Mouse (Mus musculus): ENCODE results near the gene Spns3. TPM values are rescaled to one million over a fixed set of nuclear protein-coding genes. Genes with fewer than 3 reads are reported as not detected.

Gene Spns3
- polyA plus RNA-seq (2012; fragmentation: generic; extraction: Trizol) = 0.02 TPM

GRCm38 (mm10) chr11:72550134-72550988 lies at the start of gene Spns3:
TSS of gene Spns3 (minus strand) at chr11:72550506.
- TF ChIP-seq SRF (IDR thresholded peaks at IDR 0.05; ENCODE audit: control insufficient read depth, insufficient read length, low read depth) (no peak), POLR2A (IDR thresholded peaks at IDR 0.05; ENCODE audit: insufficient read length, low read depth) (no peak), E2F4 (IDR thresholded peaks at IDR 0.05; ENCODE audit: insufficient read depth) (no peak), TCF3 (IDR thresholded peaks at IDR 0.05; ENCODE audit: insufficient read length, low read depth) (no peak), CEBPB (IDR thresholded peaks at IDR 0.05; ENCODE audit: insufficient read depth, poor library complexity, severe bottlenecking) (no peak), TCF12 (IDR thresholded peaks at IDR 0.05; ENCODE audit: insufficient read depth, poor library complexity, severe bottlenecking) (no peak), POLR2AphosphoS2 (IDR thresholded peaks at IDR 0.05; ENCODE audit: insufficient read length, low read depth) (no peak)
- Histone ChIP-seq H3K4me2 (ENCODE audit: low read depth) (no peak within 1 kb of the TSS), H3K79me2 (ENCODE audit: control insufficient read depth, insufficient read depth) (no peaks in the 10 kb centered on the region), H3K4me3 (no peak within 1 kb of the TSS), H3K27me3 (ENCODE audit: control insufficient read depth, insufficient read depth, insufficient read length) (peaks cover 56% of the 10 kb centered on the region), H3K36me3 (ENCODE audit: control insufficient read depth, insufficient read depth) (no peaks in the 10 kb centered on the region), H3ac (ENCODE audit: control insufficient read depth, insufficient read length) (no peak within 1 kb of the TSS)

GRCm38 (mm10) chr11:72597780-72598179 lies 47.5 kb upstream of the Spns3 start:
- Histone ChIP-seq H3K4me2 (ENCODE audit: low read depth) (no peak overlapping the region), H3K36me3 (ENCODE audit: control insufficient read depth, insufficient read depth) (no peaks in the 10 kb centered on the region), H3K27me3 (ENCODE audit: control insufficient read depth, insufficient read depth, insufficient read length) (no peaks in the 10 kb centered on the region), H3K4me3 (no peak overlapping the region), H3ac (ENCODE audit: control insufficient read depth, insufficient read length) (no peak overlapping the region), H3K79me2 (ENCODE audit: control insufficient read depth, insufficient read depth) (no peaks in the 10 kb centered on the region)
- no peak for TF ChIP-seq MAX (IDR thresholded peaks at IDR 0.05; ENCODE audit: low read depth)
- TF ChIP-seq E2F4 (IDR thresholded peaks at IDR 0.05; ENCODE audit: insufficient read depth) = no peak
- TF ChIP-seq TCF12 (IDR thresholded peaks at IDR 0.05; ENCODE audit: insufficient read depth, poor library complexity, severe bottlenecking) = no peak
- no peak for TF ChIP-seq MYOD1 (IDR thresholded peaks at IDR 0.05; ENCODE audit: control insufficient read depth in 1 of 3, insufficient read length in 2 of 3, low read depth in 2 of 3)
- no peak for TF ChIP-seq CEBPB (IDR thresholded peaks at IDR 0.05; ENCODE audit: insufficient read depth, poor library complexity, severe bottlenecking)
- TF ChIP-seq USF1 (IDR thresholded peaks at IDR 0.05; ENCODE audit: low read depth) = no peak
- TF ChIP-seq REST (IDR thresholded peaks at IDR 0.05; ENCODE audit: insufficient read depth, insufficient read length) = no peak
- TF ChIP-seq SRF (IDR thresholded peaks at IDR 0.05; ENCODE audit: control insufficient read depth, insufficient read length, low read depth) = no peak

DNA sequence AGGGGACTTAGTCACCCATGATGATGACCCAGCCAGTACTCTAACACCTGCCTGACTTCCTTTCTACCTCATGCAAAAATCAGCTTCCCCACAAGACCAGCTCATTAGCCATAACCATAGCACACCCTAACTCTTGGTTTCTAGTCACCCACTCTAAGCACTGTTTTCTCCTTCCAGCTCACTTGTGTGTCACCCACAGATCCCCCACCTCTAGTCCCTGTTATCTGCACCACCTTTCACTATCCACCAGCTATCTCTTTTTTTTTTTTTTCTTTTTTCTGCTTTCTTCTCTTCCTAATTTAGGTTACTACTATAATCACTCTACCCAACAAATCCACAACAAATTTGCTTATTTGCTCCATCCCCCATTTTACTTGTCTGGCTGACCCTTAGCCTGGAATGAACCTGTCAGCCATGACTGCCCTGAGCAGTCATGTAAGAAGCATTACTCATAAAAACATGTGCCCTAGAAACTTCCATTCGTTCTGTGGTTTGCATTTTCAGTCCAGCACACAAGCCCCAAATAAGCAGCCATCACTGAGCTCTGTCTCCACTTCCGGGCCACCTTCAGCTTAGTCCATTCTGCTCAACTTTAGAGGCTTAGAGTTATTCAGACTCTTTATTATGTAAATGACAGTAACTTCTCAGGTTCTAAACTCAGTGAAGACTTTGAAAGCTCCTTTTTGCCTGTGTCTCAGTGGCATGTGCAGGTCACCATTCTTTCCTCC lies 44.9 kb upstream of the Spns3 start:
- TF ChIP-seq TCF12 (IDR thresholded peaks at IDR 0.05; ENCODE audit: insufficient read depth, poor library complexity, severe bottlenecking) (no peak), MYOD1 (IDR thresholded peaks at IDR 0.05; ENCODE audit: control insufficient read depth in 1 of 3, insufficient read length in 2 of 3, low read depth in 2 of 3) (no peak), POLR2A (IDR thresholded peaks at IDR 0.05; ENCODE audit: insufficient read length, low read depth) (no peak), SRF (IDR thresholded peaks at IDR 0.05; ENCODE audit: control insufficient read depth, insufficient read length, low read depth) (no peak)
- no peaks in the 10 kb centered on the region for H3K36me3 ChIP-seq (ENCODE audit: control insufficient read depth, insufficient read depth)

DNA sequence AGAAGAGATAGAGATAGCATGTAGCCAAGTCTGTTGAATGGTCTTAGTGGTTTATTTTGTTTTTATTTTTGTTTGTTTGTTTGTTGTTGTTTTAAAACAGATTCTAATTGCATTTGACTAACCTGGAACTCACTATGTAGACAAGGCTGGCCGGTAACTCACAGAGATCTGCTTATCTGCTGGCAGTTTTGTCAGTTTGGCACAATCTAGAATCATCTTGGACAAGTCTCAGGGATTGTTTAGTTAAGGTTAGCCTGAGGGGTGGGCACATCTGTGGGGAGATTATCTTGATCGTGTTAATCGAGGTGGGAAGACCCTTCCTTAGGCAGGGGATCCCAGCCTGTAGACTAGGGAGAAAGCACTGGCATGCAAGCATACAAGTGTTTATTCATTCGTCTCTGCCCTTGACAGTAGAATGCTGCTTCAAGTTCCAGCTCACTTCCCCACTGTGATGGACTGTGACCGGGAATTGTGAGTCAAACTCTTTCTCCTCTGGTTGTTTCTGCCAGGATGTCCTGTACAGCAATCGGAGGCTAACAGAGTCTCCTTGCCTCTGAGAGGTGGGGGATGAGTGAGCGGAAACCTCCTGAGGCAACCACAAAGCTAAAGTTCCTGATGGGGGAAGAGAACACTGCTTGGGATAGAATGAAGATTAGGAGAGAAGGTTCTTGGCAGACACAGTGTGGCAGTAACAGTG lies 37.4 kb upstream of the Spns3 start:
- Histone ChIP-seq H3K4me2 (ENCODE audit: low read depth) (no peak overlapping the region), H3ac (ENCODE audit: control insufficient read depth, insufficient read length) (no peak overlapping the region), H3K4me3 (no peak overlapping the region), H3K79me2 (ENCODE audit: control insufficient read depth, insufficient read depth) (no peaks in the 10 kb centered on the region), H3K27me3 (ENCODE audit: control insufficient read depth, insufficient read depth, insufficient read length) (peaks cover 4% of the 10 kb centered on the region), H3K36me3 (ENCODE audit: control insufficient read depth, insufficient read depth) (no peaks in the 10 kb centered on the region)
- no peak for TF ChIP-seq MYOG (IDR thresholded peaks at IDR 0.05; ENCODE audit: control insufficient read depth in 1 of 3, insufficient read depth in 1 of 3, insufficient read length in 2 of 3, low read depth in 2 of 3)
- TF ChIP-seq CEBPB (IDR thresholded peaks at IDR 0.05; ENCODE audit: insufficient read depth, poor library complexity, severe bottlenecking) = no peak
- TF ChIP-seq MYOD1 (IDR thresholded peaks at IDR 0.05; ENCODE audit: control insufficient read depth in 1 of 3, insufficient read length in 2 of 3, low read depth in 2 of 3) = no peak

More for the DNA sequence above, 44.9 kb upstream of the Spns3 start:
- no peaks in the 10 kb centered on the region for H3K27me3 ChIP-seq (ENCODE audit: control insufficient read depth, insufficient read depth, insufficient read length)
- no peak overlapping the region for H3K4me2 ChIP-seq (ENCODE audit: low read depth)
- no peaks in the 10 kb centered on the region for H3K79me2 ChIP-seq (ENCODE audit: control insufficient read depth, insufficient read depth)
- no peak overlapping the region for H3ac ChIP-seq (ENCODE audit: control insufficient read depth, insufficient read length)
- H3K4me3 ChIP-seq = no peak overlapping the region

- Histone ChIP-seq H3K27me3 (ENCODE audit: control insufficient read depth, insufficient read depth, insufficient read length) (peaks cover 4% of the 10 kb centered on the region), H3K4me3 (no peak overlapping the region), H3K79me2 (ENCODE audit: control insufficient read depth, insufficient read depth) (no peaks in the 10 kb centered on the region), H3K36me3 (ENCODE audit: control insufficient read depth, insufficient read depth) (no peaks in the 10 kb centered on the region), H3ac (ENCODE audit: control insufficient read depth, insufficient read length) (no peak overlapping the region), H3K4me2 (ENCODE audit: low read depth) (no peak overlapping the region)
- TF ChIP-seq E2F4 (IDR thresholded peaks at IDR 0.05; ENCODE audit: insufficient read depth) = no peak
- no peak for TF ChIP-seq SRF (IDR thresholded peaks at IDR 0.05; ENCODE audit: control insufficient read depth, insufficient read length, low read depth)
- no peak for TF ChIP-seq MYOG (IDR thresholded peaks at IDR 0.05; ENCODE audit: control insufficient read depth in 1 of 3, insufficient read depth in 1 of 3, insufficient read length in 2 of 3, low read depth in 2 of 3)
- no peak for TF ChIP-seq MYOD1 (IDR thresholded peaks at IDR 0.05; ENCODE audit: control insufficient read depth in 1 of 3, insufficient read length in 2 of 3, low read depth in 2 of 3)
- no peak for TF ChIP-seq TCF3 (IDR thresholded peaks at IDR 0.05; ENCODE audit: insufficient read length, low read depth)
- no peak for TF ChIP-seq TCF12 (IDR thresholded peaks at IDR 0.05; ENCODE audit: insufficient read depth, poor library complexity, severe bottlenecking)
- TF ChIP-seq POLR2AphosphoS2 (IDR thresholded peaks at IDR 0.05; ENCODE audit: insufficient read length, low read depth) = no peak
- no peak for TF ChIP-seq REST (IDR thresholded peaks at IDR 0.05; ENCODE audit: insufficient read depth, insufficient read length)
- TF ChIP-seq POLR2A (IDR thresholded peaks at IDR 0.05; ENCODE audit: insufficient read length, low read depth) = no peak
- TF ChIP-seq MAX (IDR thresholded peaks at IDR 0.05; ENCODE audit: low read depth) = no peak
- TF ChIP-seq CEBPB (IDR thresholded peaks at IDR 0.05; ENCODE audit: insufficient read depth, poor library complexity, severe bottlenecking) = no peak
- TF ChIP-seq USF1 (IDR thresholded peaks at IDR 0.05; ENCODE audit: low read depth) = no peak
Measured at GRCm38 (mm10) chr11:72586570-72586969, 36.3 kb upstream of the Spns3 start.

All from myocyte (in vitro differentiated cells).